Mouse (Mus musculus) left cerebral cortex, adult 2 months (tissue): ENCODE measurements around the gene Tenm2. TPM values are rescaled to one million over a fixed set of nuclear protein-coding genes. Genes with fewer than 3 reads are reported as not detected.

Source experiments
- DNase-seq, 2 experiments: peaks; one replicate each; pipeline ENCODE4 v3.0.0; 2021 to 2022; ENCODE audit warnings: low spot score in 2 of 2, mixed read lengths in 1 of 2; ENCODE audit errors: extremely low spot score in 1 of 2
- H3K27ac ChIP-seq: fragments of 200-600 bp; 2 replicates; pipeline ENCODE4 v1.8.1; 2022
- H3K4me3 ChIP-seq: fragments of 200-600 bp; 2 replicates; pipeline ENCODE4 v1.8.1; 2022
- CTCF ChIP-seq: fragments of 200-600 bp; IDR thresholded peaks from 2 replicates; pipeline ENCODE4 v1.8.1; 2022; ENCODE audit warnings: antibody characterized with exemption, mild to moderate bottlenecking, moderate library complexity
- intact Hi-C: fragments of 180-260 bp; cut with DNase I; formaldehyde crosslinking; loops from one replicate; pipeline ENCODE4 v1.15.1; 2025
- total RNA-seq, 2 experiments: library from RNA; stranded (reverse); gene quantifications; 2 replicates each; pipeline ENCODE4 v1.2.3; 2021

The Tenm2 gene
- total RNA-seq, 2 experiments from 2014 or later = 98.0 to 98.5 TPM

DNA sequence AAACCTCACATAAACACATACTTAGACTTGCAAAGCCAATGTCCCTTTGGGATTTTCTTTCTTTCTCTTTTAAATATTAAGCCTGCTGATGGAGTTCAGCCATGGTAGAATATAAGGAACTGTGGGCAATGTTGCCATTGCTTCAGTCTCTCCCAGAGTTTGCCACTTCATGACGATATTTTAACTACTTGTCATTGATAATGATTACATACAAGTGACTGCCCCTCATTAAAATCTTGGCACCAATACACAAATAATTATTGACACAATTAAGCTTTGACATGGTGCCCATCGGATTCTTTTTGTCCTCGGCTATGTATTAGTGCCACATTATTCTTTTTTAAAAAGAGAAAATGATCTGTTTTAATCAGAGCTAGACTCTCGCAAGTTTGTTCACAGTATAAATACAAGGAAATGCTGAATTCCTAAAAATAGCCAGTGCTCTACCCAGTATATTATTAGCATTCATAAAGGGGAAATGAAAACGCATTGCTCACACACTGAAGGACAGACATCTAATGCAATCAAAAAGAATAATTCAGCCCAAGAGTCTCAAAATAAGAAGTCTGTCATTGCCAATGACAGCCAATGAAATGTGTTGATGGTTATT is 158.7 kb downstream of the Tenm2 start:
- Histone ChIP-seq H3K4me3 (no peak overlapping the region), H3K27ac (no peak overlapping the region)
- no peak for DNase-seq
- intact Hi-C loops = no loop called here
- no peak for TF ChIP-seq CTCF

DNA sequence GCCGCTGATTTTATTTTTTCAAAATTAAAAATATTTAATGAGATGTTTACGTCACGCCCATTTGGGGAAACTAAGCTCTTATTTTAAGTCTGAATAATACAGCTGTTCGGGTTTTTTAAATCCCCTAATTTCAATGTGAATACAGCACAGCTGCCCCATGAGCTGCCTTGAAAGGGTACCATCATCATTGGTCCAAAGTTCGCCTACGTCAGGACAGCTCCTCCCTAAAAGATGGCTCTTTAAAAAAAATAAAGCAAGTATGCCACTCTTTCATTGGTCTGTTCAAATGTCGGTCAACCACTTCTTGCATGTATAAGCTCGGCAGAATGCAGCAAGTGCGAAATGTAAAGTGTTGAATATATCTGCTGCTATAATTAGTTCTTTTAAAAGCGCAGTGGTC is 160.4 kb downstream of the Tenm2 start:
- TF ChIP-seq CTCF = no peak
- no peak for DNase-seq
- intact Hi-C loops = no loop called here
- Histone ChIP-seq H3K4me3 (no peak overlapping the region), H3K27ac (no peak overlapping the region)

DNA sequence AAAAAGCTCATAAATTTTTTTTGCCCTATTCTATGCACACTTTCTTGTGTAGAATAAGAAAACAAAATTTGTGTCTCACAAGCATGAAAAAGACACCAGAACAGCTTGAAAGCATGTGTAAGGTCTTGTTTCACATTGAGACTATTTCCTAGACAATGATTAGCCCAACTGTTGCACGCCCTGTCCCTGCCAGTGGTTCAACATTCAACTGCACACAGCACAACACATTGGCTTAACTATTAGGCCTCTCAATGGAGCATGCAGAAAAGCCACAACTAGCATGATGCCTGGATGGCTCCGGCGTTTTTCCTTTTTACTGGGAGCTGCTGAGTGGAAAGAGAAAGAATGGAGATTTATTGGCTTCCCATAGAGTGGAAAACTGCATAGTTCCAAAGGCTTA is 170.3 kb downstream of the Tenm2 start:
- H3K27ac ChIP-seq = no peak overlapping the region
- TF ChIP-seq CTCF = no peak
- H3K4me3 ChIP-seq = no peak overlapping the region
- intact Hi-C loops = no loop called here
- DNase-seq = no peak

DNA sequence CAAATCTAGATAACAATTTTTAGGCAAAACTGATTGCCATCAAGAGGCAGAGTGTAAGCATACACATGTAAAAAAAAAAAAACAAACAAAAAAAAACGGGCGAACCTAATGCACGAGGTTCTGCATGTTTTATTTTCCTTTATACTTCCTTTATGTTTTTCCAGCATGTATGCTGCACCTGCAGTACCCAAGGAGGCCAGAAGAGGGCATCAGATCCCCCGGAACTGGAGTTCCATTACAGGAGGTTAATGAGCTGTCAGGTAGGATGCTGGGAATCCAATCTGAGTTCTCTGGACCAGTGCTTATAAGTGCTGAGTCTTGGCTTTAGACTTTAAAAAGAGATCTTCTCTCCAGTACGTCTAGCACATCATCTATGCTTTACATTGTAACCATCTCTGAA is 189.1 kb downstream of the Tenm2 start:
- intact Hi-C loops = no loop called here
- no peak overlapping the region for H3K27ac ChIP-seq
- DNase-seq = peak in 1 of 2 experiments; percentile 39
- peak; percentile 62 for TF ChIP-seq CTCF
- no peak overlapping the region for H3K4me3 ChIP-seq

DNA sequence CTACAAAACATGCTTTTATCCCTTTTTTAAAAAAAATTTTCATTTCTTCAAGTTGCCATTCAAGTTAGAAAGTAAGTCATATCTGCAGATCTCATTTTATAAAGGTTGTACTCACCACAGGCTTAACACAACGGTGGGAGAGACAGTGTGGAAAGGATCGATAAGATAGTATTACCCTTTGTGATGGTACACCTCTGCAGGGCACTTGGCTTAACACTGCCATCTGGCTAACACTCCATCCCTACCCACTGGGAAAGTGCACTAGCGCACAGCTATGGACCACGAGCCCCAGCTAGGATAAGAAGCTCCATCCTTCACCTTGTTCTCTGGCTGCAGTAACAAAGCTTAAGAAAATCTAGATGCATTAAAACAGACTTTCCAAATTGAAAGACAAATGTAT is 194.5 kb downstream of the Tenm2 start:
- no peak for DNase-seq

DNA sequence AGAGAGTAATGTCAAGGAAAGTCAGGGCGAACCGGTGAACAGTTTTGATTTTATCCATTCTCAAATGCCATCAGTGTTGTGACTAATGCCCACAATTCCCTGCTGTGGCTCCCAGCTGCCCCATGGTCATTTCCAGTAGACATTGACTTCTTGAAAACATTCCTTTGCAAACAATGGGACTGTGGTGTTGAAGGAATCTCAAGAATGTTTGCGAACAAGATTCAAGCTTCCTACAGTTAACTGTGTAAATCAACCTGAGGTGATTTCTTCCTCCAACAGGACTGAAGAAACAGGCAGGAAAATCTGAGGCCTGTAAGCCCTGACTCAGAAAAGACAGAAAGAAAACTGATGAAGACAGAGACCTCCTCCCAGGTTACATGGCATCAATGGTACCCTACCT is 196.5 kb downstream of the Tenm2 start:
- Histone ChIP-seq H3K27ac (no peak overlapping the region), H3K4me3 (no peak overlapping the region)
- no peak for DNase-seq
- intact Hi-C loops = no loop called here
- no peak for TF ChIP-seq CTCF

More for the DNA sequence above, 194.5 kb downstream of the Tenm2 start:
- no peak overlapping the region for H3K4me3 ChIP-seq
- intact Hi-C loops = no loop called here
- H3K27ac ChIP-seq = no peak overlapping the region
- TF ChIP-seq CTCF = no peak

DNA sequence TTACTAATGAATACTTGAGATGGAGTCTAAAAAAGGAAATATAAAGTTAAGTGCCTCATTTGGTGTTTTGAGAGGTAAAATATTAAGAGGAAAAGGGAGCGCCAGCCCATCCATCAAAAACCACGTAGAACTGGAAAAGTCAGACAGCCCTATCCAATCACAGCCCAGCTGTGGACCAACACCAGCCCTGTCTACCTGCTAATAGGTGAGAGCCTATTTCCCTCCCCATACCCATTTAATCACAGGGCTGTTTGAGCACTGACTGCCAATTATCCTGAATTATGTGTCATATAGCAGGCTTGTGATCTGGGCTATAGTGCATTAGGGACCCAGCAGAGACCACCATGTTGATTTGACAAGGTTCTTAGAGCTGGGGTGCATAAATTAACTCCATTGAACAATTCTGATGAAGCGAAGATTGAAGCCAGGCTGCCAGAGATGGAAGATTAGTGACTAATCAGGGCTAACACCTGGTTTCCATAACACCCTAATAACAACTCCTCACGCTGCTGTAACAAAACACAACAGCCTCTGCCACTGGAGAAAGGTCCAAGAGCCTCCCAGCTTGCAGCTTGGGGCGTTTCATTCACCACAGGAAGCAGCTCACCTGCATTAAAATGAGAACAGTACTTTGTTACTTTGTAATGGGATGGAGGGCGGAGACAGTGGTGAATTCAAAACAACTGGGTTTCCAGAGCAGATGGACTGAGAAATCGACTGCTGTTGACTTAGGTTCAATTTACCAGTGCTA is 204.3 kb downstream of the Tenm2 start:
- intact Hi-C loops = no loop called here
- Histone ChIP-seq H3K4me3 (no peak overlapping the region), H3K27ac (no peak overlapping the region)
- TF ChIP-seq CTCF = no peak
- DNase-seq = no peak

DNA sequence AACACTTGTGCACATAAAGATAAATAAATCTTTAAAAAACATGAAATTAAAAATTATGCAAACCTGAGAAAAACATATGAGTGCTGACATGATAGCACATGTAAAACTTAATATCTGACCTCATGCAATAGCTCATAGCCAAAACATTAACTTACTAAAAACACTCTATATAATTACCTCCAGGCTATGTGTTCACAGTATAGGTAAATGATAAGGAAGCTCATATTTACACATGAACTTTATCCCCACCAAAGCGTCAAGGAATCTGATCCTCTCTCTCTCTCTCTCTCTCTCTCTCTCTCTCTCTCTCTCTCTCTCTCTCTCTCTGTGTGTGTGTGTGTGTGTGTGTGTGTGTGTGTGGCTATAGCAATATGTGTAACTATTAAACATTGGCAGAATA is 223.9 kb downstream of the Tenm2 start:
- Histone ChIP-seq H3K4me3 (no peak overlapping the region), H3K27ac (no peak overlapping the region)
- intact Hi-C loops = no loop called here
- TF ChIP-seq CTCF = no peak
- DNase-seq = no peak

DNA sequence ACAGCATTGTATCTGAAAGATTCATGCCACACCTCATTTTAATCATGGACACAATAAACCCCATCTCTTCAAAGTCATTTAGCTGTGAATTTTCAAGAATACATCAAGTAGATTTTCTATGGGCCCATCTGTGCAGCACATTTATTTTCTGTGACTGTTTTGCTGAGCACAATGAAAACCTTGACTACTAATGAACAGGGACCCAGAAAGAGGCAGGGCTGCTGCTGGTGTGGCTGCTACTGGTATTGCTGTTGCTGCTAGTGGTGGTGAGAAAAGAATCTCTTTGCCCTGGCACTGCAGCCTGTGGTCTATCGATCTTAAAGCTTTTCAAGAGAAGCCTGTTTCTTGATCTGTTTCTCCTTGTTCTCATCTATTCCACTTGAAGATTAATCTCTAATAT is 226.5 kb downstream of the Tenm2 start:
- no peak overlapping the region for H3K4me3 ChIP-seq
- DNase-seq = no peak
- TF ChIP-seq CTCF = no peak; the same call in none of the 2 replicates
- intact Hi-C loops = no loop called here
- no peak overlapping the region for H3K27ac ChIP-seq

DNA sequence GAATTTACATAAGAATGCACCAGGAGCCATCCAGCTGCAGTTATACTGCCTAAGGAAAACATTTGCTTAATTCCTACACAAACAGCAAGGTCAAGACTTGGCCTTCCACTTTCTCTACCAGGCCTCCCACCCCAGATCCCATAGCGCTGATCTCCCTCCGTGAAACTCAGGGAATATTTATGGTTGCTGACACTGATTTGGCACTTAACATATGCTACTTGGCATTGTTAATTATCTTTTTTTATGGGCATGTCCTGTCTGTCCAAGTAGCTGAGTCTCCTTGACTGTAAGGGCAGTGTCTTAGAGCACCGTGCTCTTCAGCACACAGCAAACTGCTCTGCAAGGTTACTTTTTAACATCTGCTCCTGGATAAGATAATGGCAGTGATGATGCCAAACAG is 238.1 kb downstream of the Tenm2 start:
- H3K4me3 ChIP-seq = no peak overlapping the region
- TF ChIP-seq CTCF = no peak
- no peak for DNase-seq
- intact Hi-C loops = no loop called here
- no peak overlapping the region for H3K27ac ChIP-seq

DNA sequence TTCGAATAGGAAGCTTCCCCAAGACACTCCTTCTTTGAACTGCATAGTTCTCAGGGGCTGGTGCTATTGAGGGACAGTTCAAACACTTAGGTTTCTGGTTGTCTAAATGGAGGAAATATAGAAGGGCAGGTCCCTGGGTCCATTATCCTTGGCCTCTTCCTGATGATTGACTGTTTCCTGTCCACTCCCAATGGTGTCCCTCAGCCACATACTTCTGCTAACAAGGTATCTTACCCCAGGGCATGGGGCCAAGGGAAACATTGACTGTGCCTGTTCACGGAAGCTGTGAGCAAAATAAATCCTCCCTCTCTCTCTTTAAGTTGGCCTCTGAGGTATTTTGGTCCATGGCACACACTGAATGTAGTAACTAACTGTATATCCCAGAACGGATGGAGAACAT is 244.9 kb downstream of the Tenm2 start:
- intact Hi-C loops = no loop called here
- no peak for TF ChIP-seq CTCF
- no peak for DNase-seq
- H3K4me3 ChIP-seq = no peak overlapping the region
- no peak overlapping the region for H3K27ac ChIP-seq

DNA sequence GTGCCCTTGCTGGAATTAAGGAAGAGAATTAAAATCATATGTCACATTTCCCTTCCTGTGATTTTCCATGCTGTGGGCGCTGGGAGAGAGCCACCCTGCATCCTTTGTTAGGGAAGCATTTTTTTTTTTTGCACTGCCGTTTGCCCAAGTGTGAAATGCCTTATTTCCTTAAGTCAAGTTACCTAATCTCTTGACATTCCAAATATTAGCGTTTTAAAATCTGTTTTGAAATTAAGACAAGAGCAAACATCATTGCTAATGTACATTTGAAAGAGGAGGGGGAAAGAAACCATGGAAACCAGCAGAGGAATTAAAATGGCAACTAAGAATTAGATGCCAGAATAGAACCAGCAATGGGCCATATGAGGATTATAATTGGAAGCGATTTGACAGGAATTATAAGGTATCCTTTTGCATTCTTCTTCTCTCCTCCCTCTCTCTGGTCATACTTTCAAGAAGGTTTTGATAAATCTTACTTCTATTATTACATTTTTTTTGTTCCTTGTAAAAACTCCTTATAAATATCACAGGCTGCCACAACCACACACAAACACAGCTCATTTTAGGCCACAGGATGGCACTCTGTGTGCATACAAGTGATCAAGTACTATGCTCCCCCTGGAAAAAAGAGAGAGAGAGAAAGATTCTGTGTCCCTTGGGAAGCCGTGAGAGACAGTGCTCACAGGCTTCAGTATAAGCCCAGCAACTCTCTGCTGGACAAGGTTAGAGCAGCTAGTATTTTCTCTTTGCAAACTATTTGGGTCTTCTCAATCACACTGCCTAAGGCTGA is 246.8 kb downstream of the Tenm2 start:
- intact Hi-C loops = loop anchor here (2.0 to 5.0 kb wide), 2 partner anchors 196 to 248 kb away; partner anchors contain the start of gene Tenm2
- peak; percentile 13 to 28 for DNase-seq
- peak; percentile 61 for TF ChIP-seq CTCF
- Histone ChIP-seq H3K27ac (no peak overlapping the region), H3K4me3 (no peak overlapping the region)
